Mouse (Mus musculus): ENCODE data around the gene Gpbp1l1. TPM values are rescaled to one million over a fixed set of nuclear protein-coding genes. Genes with fewer than 3 reads are reported as not detected.

Gpbp1l1 gene
- 10 to 100 TPM; 28.7 to 33.2 TPM for total RNA-seq (2021)
- long read RNA-seq, partial matches to known transcripts = 3 of 9 reads
- long read RNA-seq, other reads (novel, unspliced or antisense) = 2 of 9 reads

DNA sequence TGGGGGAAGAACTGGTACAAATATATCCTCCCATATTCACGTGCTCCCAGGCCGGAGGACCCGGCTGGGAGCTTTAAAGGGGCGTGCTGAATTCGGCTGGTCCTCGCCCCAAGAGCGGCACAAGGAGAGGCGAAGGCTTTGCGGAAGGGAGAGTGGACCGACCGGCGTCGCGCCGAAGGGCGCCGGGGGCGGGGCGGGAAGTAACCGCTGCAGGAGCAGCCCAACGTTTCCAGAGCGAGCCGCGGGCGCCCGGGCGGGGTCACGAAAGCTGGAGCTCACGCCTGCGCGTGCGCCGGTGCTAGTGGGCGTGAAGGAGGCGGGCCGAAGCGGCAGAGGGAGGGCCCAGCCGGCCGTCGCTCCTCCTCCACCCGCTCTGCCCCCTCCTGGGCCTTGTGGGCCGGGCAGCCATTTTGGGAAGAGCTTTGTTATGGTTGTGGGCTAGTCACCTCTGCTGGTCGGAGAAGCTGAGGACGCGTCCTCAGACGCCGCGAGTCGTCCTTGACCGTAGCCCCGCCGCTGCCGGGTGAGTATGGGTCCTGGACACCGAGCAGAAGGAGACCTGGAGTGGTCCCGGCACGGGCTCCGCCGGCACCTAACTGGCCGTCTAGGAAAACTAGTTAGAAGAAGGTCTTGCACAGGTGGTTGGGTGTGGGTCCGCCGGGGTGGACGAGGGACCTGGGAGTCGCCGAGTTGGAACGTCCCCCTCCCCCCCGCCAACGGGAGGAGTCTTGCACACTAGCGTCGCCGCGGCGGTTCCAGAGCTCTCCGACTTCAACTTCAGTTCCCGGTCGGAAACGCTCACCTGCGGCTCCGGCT is at the start of gene Gpbp1l1:
TSS of gene Gpbp1l1 (plus strand) at position 353 of the 816 bp plus-strand sequence.
- peak; percentile 97 to 98 for DNase-seq (ENCODE audit: low spot score in 2 of 2)

DNA sequence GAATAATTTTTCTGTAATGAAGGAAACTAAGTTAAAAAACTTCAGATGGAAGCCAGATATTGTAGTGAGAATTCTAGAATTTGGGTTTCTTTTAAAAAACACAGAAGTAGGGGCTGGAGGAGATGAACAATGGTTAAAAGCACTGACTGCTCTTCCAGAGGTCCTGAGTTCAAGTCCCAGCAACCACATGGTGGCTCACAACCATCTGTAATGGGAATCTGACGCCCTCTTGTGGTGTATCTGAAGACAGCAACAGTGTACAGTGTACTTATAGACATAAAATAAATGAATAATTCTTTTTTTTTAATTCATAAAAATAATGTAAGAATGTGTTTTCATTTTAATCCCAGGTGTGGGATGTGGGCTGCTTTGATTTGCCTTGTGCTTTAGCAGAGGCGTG is 26.3 kb upstream of the Gpbp1l1 start:
- DNase-seq (ENCODE audit: low spot score in 2 of 2) = no peak

GRCm38 (mm10) chr4:116536351-116536750 is 21.1 kb upstream of the Gpbp1l1 start:
- DNase-seq (ENCODE audit: low spot score in 2 of 2) = no peak

GRCm38 (mm10) chr4:116537737-116538136 is 19.7 kb upstream of the Gpbp1l1 start:
- DNase-seq (ENCODE audit: low spot score in 2 of 2) = no peak

DNA sequence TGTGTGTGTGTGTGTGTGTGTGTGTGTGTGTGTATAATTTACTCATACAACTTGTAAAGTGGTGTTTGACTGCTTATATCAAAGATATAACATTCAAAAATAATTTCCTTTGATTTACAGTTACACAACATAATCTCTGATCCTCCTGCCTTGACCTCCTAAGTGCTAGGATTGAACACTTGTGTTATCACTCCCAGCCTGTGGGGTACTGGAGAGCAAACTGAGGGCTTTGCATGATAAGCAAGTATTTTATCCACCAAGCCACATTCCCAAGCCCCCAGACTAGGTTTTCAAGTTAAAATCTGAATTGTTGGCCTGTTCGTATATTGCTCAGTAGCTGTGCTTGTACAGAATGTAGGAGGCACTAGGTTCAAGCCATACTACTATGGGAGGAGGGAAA is 7.0 kb upstream of the Gpbp1l1 start:
- DNase-seq (ENCODE audit: low spot score in 2 of 2) = no peak

DNA sequence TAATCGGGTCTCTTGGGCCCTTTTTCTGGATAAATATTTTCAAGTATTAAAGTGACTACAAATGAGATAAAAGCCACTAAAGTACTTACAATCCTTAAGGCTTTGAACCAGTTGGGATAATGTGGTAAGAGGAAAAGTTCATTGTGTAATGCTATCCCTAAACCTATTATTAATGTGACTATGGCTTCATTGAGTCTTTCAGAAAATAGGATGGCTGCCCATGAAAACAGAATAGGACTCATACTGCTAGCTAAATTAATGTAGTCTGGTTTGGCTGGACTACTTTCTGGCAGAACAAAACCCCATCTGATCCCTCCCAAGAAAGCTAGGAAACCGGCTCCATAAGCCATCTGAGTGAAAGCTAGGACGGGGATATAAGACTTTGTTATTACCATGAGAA is 4.4 kb upstream of the Gpbp1l1 start:
- DNase-seq (ENCODE audit: low spot score in 2 of 2) = no peak

GRCm38 (mm10) chr4:116555413-116556300 is 1.8 kb upstream of the Gpbp1l1 start, which contains the start of gene Tmem69:
Gene Tmem69 (minus strand): TSS chr4:116555936.
- DNase-seq (ENCODE audit: low spot score in 2 of 2) = peak; percentile 77 to 83

DNA sequence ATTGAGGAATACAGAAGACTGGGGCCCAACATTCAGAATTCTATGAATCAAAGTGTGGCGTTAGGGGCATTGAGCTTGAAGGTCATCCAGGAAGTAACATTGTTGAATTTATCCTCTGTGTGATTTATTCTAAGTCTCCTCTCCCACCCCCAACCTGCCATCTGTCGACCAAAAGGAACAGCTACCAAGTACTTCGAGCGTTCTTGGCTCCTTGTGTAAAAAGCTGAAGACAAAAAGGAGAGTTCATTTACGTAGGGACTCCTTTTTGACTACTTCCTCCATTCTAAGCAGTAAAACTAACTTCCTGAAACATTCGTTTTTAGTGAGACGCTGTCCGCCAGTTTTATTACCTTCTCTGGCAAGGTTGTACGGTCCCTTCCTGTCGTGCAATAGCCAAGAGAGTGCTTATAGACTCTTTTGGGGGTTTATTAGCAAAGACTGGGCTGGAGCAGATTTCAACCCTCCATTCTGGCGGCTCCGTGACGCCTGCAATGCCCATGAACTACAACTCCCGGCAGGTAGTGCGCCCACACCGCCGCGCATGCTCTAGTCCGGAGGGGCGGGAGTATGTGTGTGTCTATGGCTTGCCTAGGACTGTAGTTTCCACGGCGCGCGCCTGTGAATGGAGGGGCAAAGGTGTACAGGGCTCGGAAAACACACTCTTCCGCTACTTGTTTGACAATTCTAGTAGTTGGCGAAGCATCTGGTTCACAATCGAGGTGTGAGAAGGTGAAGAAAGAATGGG is 725 bp upstream of the Gpbp1l1 start:
- peak; percentile 90 to 92 for DNase-seq (ENCODE audit: low spot score in 2 of 2)

DNA sequence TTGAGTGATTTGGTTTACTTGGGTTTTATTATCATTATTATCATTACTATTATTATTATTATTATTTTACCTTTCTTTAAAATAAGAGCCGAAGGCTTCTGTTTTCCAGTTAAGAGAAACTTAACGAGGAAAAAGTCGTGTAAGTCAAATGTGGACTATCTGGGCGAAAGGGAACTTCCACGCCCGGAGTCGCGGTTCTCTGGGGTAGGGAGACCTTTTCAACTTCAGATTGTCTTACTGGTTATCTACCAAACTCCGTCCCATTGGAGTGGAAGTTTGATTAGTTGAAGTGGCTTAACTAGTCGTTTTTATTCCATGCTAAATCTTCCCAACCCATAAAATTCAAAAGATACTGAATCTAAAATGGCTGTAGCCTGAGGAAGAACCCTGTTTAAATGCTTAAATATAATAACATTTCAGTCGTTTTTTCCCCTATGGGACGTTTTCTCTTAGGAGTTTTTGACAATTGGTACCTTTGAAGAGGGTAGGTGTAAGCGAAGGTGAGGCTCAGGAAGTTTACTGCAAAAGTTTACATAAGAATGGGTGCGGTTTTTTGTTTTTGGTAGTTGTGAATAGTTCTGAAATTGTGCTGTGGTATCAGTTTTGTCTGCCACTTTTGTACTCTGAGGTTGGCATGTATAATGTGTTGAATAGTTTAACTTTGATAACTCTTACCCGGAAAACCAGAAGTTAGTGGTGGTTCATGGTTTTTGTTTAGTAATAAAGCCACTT is 859 bp downstream of the Gpbp1l1 start:
- DNase-seq (ENCODE audit: low spot score in 2 of 2) = no peak

- no peak for DNase-seq (ENCODE audit: low spot score in 2 of 2)
Measured at GRCm38 (mm10) chr4:116595793-116596192, 38.3 kb downstream of the Gpbp1l1 start.

- no peak for DNase-seq (ENCODE audit: low spot score in 2 of 2)
Measured at GRCm38 (mm10) chr4:116596379-116596778, 38.9 kb downstream of the Gpbp1l1 start, which contains the start of gene Ccdc17. Gene Ccdc17 (plus strand): TSS chr4:116596654.

DNA sequence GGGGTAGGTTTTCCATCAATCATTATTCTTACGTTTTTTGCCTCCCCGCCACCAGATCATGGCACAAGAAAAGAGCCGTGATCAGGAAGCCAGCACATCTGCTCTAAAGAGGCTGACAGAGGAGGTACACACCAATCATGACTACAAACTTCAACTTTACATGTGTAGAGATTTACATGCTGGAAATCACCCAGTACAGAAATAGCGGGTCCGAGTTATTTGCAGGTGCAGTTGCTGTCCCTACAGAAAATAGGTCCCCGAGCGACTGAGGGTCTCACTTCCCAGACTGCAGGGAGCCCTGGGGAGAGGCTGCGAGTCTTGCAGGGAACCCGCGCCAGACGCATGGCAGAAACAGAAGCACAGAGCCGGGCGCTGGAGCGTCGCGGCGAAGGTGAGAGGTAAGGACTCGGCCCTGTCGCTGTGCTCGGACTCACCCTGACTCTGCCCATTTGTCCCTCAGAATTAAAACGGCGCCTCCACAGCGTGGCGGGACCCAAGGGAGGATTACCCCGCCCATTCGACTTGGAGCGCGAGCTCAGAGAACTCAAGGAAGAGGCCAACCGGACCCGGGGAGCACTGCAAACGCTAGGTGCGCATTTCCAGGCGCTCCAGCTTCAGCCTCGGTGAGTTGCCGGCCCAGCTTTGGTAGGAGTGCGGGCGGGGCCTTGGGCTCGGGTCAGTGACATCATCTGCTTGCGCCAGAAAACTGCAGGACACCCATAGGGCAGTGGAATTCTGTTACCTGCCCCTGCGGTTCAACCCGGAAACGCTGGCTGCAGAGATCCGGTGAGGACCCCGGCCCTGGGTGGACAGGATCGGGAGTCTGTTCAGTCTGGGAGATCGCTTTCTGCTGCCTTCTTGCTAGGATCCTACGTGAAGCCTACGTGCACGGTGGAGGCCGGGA is 39.8 kb downstream of the Gpbp1l1 start:
- peak; percentile 83 for DNase-seq (ENCODE audit: low spot score in 2 of 2)

- DNase-seq (ENCODE audit: low spot score in 2 of 2) = no peak
Measured at GRCm38 (mm10) chr4:116612621-116613020, 55.2 kb downstream of the Gpbp1l1 start.

DNA sequence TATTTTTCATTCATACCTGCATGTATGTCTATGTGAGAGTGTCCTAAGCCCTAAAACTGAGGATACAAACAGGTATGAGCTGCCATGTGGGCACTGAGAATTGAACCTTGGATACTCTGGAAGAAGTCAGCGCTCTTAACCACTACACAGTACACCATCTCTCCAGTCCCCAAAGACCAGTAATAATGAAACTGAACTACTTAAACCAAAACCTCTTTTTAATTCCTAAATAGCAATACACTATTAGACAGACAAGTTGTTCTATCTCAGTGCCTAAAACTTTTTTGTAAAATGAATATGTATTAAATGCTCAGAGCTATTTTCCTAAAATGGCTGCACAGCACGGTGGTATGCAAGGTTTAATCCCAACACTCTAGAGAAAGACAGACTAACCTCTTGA is 57.8 kb downstream of the Gpbp1l1 start:
- no peak for DNase-seq (ENCODE audit: low spot score in 2 of 2)

DNA sequence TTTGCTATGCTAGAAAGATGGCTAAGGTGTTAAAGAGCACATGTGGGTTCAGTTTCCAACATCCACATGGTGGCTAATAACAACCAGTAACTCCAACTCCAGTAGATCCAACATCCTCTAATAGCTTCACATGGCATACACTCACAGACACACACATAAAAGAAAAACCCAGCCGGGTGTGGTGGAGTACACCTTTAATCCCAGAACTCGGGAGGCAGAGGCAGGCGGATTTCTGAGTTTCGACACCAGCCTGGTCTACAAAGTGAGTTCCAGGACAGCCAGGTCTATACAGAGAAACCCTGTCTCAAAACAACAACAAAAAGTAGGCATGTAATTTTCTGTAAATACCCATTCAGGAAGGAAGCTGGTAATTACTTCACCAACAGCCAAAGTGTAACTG is 67.4 kb downstream of the Gpbp1l1 start:
- no peak for DNase-seq (ENCODE audit: low spot score in 2 of 2)

DNA sequence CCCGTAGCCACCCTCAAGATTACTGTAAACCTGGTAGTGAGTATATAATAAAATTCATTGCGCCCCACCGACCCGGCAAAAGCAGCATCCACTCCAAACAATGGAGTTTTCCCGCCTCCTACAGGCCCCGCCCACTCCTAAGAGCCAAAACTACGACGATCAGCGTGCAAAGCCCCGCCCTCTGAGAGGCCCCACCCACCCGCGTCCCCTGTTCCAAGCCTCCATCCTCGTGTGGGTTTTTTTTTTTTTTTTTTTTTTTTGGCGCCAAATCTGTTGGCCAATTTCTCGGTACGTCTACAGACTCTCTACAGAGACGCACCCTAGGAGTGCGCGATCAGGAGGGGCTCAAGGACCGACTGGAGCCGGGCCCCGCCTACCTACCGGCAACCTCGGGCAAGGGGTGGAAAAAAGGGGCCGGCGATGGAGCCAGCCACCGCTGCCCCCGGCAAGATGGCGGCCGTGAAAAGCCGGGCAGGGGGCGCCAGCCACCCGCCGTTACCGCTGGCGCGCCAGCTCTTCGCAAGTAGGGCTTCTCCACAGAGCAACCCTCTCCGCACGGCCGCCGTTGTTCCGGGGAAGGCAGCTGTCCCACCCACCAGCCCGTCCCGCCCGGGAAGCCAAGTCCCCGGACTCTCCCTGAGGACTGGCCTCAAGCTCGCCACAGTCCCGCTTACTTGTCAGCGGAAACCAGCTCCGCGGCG is 69.3 kb downstream of the Gpbp1l1 start:
- peak; percentile 71 to 78 for DNase-seq (ENCODE audit: low spot score in 2 of 2)

- peak; percentile 91 for DNase-seq (ENCODE audit: low spot score in 2 of 2)
Measured at GRCm38 (mm10) chr4:116627359-116627716, 69.9 kb downstream of the Gpbp1l1 start.

DNA sequence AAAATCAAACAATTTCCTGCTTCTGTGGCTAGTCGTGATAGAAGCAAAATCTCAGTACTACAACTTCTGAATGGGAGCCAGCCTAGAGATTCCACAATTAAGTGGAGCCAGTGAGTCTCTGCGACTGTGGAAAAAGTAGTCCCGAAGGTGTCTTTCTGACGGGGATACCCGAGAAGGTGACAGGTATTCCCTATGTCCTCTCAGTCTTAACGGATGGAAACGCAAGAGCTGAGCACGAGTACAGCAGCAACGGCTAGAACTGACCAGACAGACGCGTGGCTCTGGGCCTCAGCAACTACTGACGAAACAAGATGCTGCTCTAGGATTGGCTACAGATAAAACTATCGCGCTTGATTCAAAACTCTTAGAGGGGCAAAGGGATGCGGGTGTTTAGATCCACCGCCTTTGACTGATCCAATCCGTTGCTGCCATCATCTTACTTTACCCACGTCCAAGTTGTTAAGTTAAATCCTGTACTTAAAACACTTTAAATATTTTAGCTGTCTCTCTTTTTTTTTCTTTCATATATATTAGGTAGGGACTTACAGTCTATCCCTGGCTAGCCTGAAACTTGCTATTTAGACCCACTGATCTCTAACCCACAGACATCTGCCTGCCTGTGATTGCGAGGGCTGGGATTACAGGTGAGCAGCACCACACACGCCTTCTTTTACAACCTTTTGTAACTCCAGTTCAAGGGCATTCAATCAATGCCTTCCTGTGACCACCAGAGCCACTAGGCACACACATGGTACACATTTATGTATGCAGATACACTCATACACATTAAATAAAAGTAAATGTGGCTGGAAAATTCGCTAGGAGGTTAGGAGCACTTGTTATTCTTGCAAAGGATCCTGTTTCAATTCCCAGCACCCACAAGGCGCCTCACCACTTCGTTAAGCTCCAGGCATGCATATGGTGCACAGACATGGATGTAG is 70.5 kb downstream of the Gpbp1l1 start, which contains the start of gene Nasp:
TSS of gene Nasp (minus strand) at position 220 of the 941 bp plus-strand sequence.
- DNase-seq (ENCODE audit: low spot score in 2 of 2) = peak; percentile 78 to 80
